Mouse (Mus musculus) spleen, adult 18-20 months (tissue): ENCODE measurements around the gene Gm20388.
A peak's percentile ranks its signal among the peaks of the same experiment; 100 is the strongest.

Experiments used
- DNase-seq, 2 experiments: peaks; one replicate each; pipeline ENCODE4 v3.0.0; 2022; ENCODE audit warnings: mixed read lengths in 2 of 2

The Gm20388 gene

DNA sequence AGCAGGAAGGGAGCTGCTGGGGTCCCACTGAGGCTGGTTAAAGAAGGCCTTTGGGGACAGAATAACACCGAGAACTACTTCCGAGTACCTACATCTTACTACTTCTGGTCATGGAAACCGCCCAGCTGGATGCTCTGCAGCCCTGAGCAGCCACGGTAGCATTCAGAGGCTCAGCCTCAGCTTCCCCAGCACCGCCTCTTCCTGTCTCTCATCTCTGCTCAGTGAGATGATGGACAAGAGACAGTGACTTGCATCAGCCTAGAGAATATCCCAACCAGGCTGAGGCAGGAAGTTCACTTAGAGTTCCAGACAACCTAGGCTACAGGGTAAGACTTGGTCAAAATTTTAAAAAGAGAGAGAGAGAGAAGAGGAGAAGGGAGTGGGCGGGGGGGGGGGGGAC is 3876.0 kb downstream of the Gm20388 start:
- DNase-seq = no peak

- no peak for DNase-seq
These were observed 3876.7 kb downstream of the Gm20388 start for GRCm38 (mm10) chr8:123787254-123787897.

DNA sequence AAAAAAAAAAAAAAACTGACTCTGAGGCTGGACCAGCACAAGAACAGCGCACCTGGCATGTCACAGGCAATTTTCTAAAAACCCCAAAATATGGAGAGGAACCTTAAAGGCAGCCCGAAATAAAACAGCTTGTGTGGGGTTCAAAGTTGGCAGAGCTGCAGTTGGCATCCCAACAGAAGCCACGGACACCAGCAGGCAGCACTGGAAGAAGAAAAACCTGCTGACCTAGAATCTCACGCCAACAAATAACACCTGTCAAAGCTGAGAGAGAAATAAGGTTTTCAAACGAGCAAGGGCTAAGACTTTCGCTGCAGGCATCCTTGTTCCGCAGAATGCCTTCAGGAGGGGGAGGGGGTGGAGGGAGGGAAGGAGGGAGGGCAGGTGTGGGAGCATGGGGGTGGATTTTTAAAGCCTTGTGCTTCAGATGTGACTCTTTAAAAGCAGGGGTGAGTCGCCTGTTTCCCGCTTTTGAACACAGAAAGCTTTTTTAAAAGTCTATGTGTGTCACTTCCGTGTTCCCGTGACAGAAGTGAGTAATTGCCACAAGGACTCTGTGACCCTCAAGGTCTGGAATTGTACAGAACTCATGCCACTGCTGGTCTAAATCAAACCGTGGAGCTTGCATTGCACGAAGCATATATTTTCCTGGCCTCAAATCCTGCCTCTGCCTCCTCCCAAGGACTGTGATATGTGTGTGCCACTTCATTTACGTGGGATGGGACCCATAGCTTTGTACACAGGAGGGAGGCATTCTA is 3878.0 kb downstream of the Gm20388 start:
- DNase-seq = no peak

GRCm38 (mm10) chr8:123789461-123789860 is 3878.8 kb downstream of the Gm20388 start:
- DNase-seq = no peak

DNA sequence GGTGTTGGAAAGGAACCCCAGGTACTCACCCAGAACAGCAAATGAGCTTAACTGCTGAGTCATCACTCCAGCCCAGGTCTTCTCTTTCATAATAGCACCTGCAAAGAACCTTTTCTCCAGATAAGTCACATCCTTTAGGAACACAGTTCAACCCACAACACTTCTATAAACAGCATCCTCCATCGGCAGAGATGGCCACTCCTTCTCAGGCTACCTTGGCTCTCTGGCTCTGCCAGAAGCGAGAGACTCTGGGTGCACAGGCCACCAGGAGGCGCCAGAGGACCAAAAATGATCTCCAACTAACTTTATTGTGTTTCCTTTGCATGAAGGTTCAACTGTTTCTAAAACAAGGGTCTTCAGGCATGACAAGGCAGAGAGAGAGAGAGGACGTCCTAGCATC is 3879.3 kb downstream of the Gm20388 start:
- peak; percentile 29 to 76 for DNase-seq

- no peak for DNase-seq
These were observed 3880.6 kb downstream of the Gm20388 start for GRCm38 (mm10) chr8:123791101-123791844.

GRCm38 (mm10) chr8:123791845-123792225 is 3881.2 kb downstream of the Gm20388 start:
- no peak for DNase-seq

GRCm38 (mm10) chr8:123793900-123794299 is 3883.3 kb downstream of the Gm20388 start:
- no peak for DNase-seq

- DNase-seq = no peak
These were observed 3884.1 kb downstream of the Gm20388 start for GRCm38 (mm10) chr8:123794766-123795165.

- DNase-seq = no peak
These were observed 3886.1 kb downstream of the Gm20388 start for GRCm38 (mm10) chr8:123796758-123797157.

GRCm38 (mm10) chr8:123797928-123798327 is 3887.3 kb downstream of the Gm20388 start:
- no peak for DNase-seq

- DNase-seq = no peak
These were observed 3888.8 kb downstream of the Gm20388 start for GRCm38 (mm10) chr8:123799434-123799833.

DNA sequence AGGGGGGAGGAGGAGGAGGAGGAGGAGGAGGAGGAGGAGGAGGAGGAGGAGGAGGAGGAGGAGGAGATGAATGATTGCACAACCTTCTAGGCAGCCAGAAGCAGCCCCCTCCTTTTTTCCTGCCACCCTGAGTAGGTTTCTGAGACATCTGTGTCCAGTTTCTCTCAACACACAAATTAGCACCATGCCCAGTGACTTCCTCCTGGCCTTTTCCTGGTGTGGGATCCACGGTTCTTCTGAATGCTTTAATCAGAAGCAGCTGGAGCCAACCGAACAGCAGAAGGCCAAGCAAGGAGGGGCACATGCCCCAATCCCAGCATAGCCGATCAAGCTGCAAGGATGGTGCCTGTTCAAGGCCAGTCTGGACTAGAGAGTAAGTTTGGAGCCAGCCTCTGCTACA is 3889.2 kb downstream of the Gm20388 start:
- DNase-seq = no peak

DNA sequence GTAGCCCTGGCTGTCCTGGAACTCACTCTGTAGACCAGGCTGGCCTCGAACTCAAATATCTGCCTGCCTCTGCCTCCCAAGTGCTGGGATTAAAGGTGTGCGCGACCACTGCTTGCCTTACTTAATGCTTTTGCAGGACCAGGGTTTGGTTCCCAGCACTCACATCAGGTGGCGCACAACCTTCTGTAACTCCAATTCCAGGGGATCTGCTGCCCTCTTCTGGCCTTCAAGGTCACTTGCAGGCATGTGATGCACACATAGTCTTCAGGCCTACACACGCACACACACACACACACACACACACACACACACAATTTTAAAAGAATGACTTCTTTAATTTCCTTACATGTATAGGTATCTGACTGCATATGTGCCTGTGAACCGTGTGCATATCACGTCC is 3890.2 kb downstream of the Gm20388 start:
- DNase-seq = no peak

GRCm38 (mm10) chr8:123801538-123801937 is 3890.9 kb downstream of the Gm20388 start:
- no peak for DNase-seq

DNA sequence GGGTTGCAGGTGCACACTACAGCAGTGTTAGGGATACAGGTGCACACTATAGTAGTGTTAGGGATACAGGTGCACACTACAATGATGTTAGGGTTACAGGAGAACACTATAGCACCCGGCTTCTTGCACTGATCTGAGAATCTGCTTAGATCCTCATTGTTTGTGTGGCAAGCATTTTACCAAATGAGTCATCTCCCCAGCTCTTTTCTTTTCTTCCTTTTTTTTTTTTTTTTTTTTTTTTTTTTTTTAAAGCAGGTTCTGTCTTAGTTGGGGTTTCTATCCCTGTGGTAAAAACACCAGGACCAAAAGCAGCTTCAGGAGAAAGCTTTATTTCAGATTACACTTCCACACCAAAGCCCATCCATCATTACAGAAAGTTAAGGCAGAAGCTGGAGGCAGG is 3893.0 kb downstream of the Gm20388 start:
- no peak for DNase-seq

- DNase-seq = no peak
These were observed 3893.9 kb downstream of the Gm20388 start for GRCm38 (mm10) chr8:123804586-123804985.

DNA sequence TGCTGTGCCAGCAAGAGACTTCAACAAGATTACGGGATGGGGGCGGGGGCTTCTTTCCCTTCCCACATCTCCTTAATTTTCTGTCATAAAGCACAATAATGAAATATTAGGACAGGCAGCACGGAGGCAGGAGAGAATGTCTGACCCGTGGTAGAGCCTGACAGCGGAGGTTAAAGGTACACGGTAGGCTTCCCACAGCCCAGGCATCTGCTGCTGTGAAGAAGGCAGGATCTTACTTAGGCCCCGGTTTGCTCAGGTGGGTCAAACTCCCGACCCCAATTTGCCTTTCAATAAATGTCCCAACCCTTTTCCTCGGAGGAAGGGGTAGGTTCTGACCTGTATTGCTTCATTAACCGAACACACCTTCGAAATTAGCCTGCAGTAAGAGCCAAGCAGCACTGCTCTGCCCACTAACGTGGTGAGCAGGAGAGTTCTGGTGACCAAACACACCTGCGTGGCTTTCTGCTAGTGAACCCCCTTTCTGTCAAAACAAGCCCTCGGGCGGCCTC is 3894.6 kb downstream of the Gm20388 start:
- no peak for DNase-seq

GRCm38 (mm10) chr8:123805718-123806373 is 3895.2 kb downstream of the Gm20388 start, which contains the start of gene Rab4a:
Gene Rab4a (plus strand): TSS chr8:123805985.
- DNase-seq = peak; percentile 20 to 33

- DNase-seq = no peak
These were observed 3895.8 kb downstream of the Gm20388 start for GRCm38 (mm10) chr8:123806374-123806935.

GRCm38 (mm10) chr8:123807024-123807431 is 3896.4 kb downstream of the Gm20388 start:
- DNase-seq = no peak

GRCm38 (mm10) chr8:123807852-123808573 is 3897.4 kb downstream of the Gm20388 start:
- no peak for DNase-seq
